Mouse (Mus musculus): ENCODE data around the gene Zfp568.
"Not testable (repeated sequence)": the region's sequence is repeated elsewhere in the genome, so short reads cannot be mapped to it uniquely, and the experiment has no call there.

Gene Zfp568

GRCm38 (mm10) chr7:29983690-29984380 is at the start of gene Zfp568:
TSS of gene Zfp568 (plus strand) at chr7:29983955.
- DNase-seq: peak; percentile 84

- DNase-seq: no peak
Observed at GRCm38 (mm10) chr7:29938856-29939255, 44.9 kb upstream of the Zfp568 start.

- no peak for DNase-seq
Observed at GRCm38 (mm10) chr7:29941027-29941426, 42.7 kb upstream of the Zfp568 start.

GRCm38 (mm10) chr7:29942740-29943139 is 41.0 kb upstream of the Zfp568 start:
- DNase-seq: no peak

- no peak for DNase-seq
Observed at GRCm38 (mm10) chr7:29943720-29944119, 40.0 kb upstream of the Zfp568 start.

GRCm38 (mm10) chr7:29944201-29944600 is 39.6 kb upstream of the Zfp568 start:
- no peak for DNase-seq

- no peak for DNase-seq
Observed at GRCm38 (mm10) chr7:29953086-29953485, 30.7 kb upstream of the Zfp568 start.

GRCm38 (mm10) chr7:29953513-29954401 is 30.0 kb upstream of the Zfp568 start, which contains the start of gene Zfp74:
TSS of gene Zfp74 (minus strand) at chr7:29954089.
- peak; percentile 83 for DNase-seq

- DNase-seq: peak; percentile 54
Observed at GRCm38 (mm10) chr7:29954731-29955130, 29.0 kb upstream of the Zfp568 start.

- no peak for DNase-seq
Observed at GRCm38 (mm10) chr7:29956257-29956656, 27.5 kb upstream of the Zfp568 start.

- DNase-seq: no peak
Observed at GRCm38 (mm10) chr7:29958125-29958724, 25.5 kb upstream of the Zfp568 start.

- no peak for DNase-seq
Observed at GRCm38 (mm10) chr7:29959004-29959403, 24.8 kb upstream of the Zfp568 start.

- DNase-seq: not testable (repeated sequence)
Observed at GRCm38 (mm10) chr7:29965115-29965810, 18.5 kb upstream of the Zfp568 start.

- no peak for DNase-seq
Observed at GRCm38 (mm10) chr7:29970686-29971085, 13.1 kb upstream of the Zfp568 start.

- DNase-seq: no peak
Observed at GRCm38 (mm10) chr7:29980761-29981160, 3.0 kb upstream of the Zfp568 start.

GRCm38 (mm10) chr7:29981455-29981854 is 2.3 kb upstream of the Zfp568 start:
- peak; percentile 23 for DNase-seq

- DNase-seq: no peak
Observed at GRCm38 (mm10) chr7:29981860-29982259, 1.9 kb upstream of the Zfp568 start.

GRCm38 (mm10) chr7:29982341-29982740 is 1.4 kb upstream of the Zfp568 start:
- no peak for DNase-seq

- peak; percentile 7 for DNase-seq
Observed at GRCm38 (mm10) chr7:29982931-29983330, 824 bp upstream of the Zfp568 start.

- no peak for DNase-seq
Observed at GRCm38 (mm10) chr7:29983340-29983689, 440 bp upstream of the Zfp568 start.

- no peak for DNase-seq
Observed at GRCm38 (mm10) chr7:29986101-29986500, 2.3 kb downstream of the Zfp568 start.

GRCm38 (mm10) chr7:29987551-29987950 is 3.8 kb downstream of the Zfp568 start:
- no peak for DNase-seq

GRCm38 (mm10) chr7:29989031-29989430 is 5.3 kb downstream of the Zfp568 start:
- DNase-seq: no peak
